Mouse (Mus musculus) Muller cell, postnatal 12 days (primary cell): Measurements from ENCODE around the gene Afap1.

Experiments used
- DNase-seq: peaks from one replicate; pipeline ENCODE4 v3.0.0-alpha.2; 2015; ENCODE audit errors: inconsistent ontology term

The Afap1 gene

GRCm38 (mm10) chr5:35897147-35897546 lies 4.0 kb downstream of the Afap1 start:
- DNase-seq, result no peak

- DNase-seq, result no peak
Measured at GRCm38 (mm10) chr5:35898114-35898513, 5.0 kb downstream of the Afap1 start.

GRCm38 (mm10) chr5:35898994-35899393 lies 5.9 kb downstream of the Afap1 start:
- no peak for DNase-seq

GRCm38 (mm10) chr5:35900401-35901225 lies 7.5 kb downstream of the Afap1 start:
- DNase-seq, result no peak

GRCm38 (mm10) chr5:35901226-35901809 lies 8.2 kb downstream of the Afap1 start:
- no peak for DNase-seq

GRCm38 (mm10) chr5:35903456-35903855 lies 10.3 kb downstream of the Afap1 start:
- no peak for DNase-seq

- no peak for DNase-seq
Measured at GRCm38 (mm10) chr5:35905283-35905682, 12.2 kb downstream of the Afap1 start.

- DNase-seq, result no peak
Measured at GRCm38 (mm10) chr5:35907090-35907489, 14.0 kb downstream of the Afap1 start.

GRCm38 (mm10) chr5:35907633-35908426 lies 14.7 kb downstream of the Afap1 start:
- DNase-seq, result peak; percentile 97

GRCm38 (mm10) chr5:35908626-35909443 lies 15.7 kb downstream of the Afap1 start:
- no peak for DNase-seq

GRCm38 (mm10) chr5:35915629-35916300 lies 22.6 kb downstream of the Afap1 start:
- DNase-seq, result peak; percentile 50

- no peak for DNase-seq
Measured at GRCm38 (mm10) chr5:35916666-35917065, 23.5 kb downstream of the Afap1 start.

GRCm38 (mm10) chr5:35918387-35918786 lies 25.3 kb downstream of the Afap1 start:
- peak; percentile 78 for DNase-seq

GRCm38 (mm10) chr5:35920076-35920475 lies 27.0 kb downstream of the Afap1 start:
- no peak for DNase-seq

- DNase-seq, result no peak
Measured at GRCm38 (mm10) chr5:35920557-35920956, 27.4 kb downstream of the Afap1 start.

- DNase-seq, result no peak
Measured at GRCm38 (mm10) chr5:35921141-35921540, 28.0 kb downstream of the Afap1 start.

GRCm38 (mm10) chr5:35921595-35922254 lies 28.6 kb downstream of the Afap1 start:
- DNase-seq, result peak; percentile 93

GRCm38 (mm10) chr5:35923448-35923847 lies 30.3 kb downstream of the Afap1 start:
- DNase-seq, result no peak

- no peak for DNase-seq
Measured at GRCm38 (mm10) chr5:35925171-35925634, 32.1 kb downstream of the Afap1 start.

GRCm38 (mm10) chr5:35926511-35926910 lies 33.4 kb downstream of the Afap1 start:
- no peak for DNase-seq
